Mouse (Mus musculus) cerebellum, adult 9-10 months (tissue): ENCODE data around the gene 4930402F06Rik.

Source experiments
- DNase-seq: peaks from one replicate; pipeline ENCODE4 v3.0.0; 2022

The 4930402F06Rik gene

GRCm38 (mm10) chr2:35337419-35337818 lies 59.6 kb downstream of the 4930402F06Rik start:
- no peak for DNase-seq

DNA sequence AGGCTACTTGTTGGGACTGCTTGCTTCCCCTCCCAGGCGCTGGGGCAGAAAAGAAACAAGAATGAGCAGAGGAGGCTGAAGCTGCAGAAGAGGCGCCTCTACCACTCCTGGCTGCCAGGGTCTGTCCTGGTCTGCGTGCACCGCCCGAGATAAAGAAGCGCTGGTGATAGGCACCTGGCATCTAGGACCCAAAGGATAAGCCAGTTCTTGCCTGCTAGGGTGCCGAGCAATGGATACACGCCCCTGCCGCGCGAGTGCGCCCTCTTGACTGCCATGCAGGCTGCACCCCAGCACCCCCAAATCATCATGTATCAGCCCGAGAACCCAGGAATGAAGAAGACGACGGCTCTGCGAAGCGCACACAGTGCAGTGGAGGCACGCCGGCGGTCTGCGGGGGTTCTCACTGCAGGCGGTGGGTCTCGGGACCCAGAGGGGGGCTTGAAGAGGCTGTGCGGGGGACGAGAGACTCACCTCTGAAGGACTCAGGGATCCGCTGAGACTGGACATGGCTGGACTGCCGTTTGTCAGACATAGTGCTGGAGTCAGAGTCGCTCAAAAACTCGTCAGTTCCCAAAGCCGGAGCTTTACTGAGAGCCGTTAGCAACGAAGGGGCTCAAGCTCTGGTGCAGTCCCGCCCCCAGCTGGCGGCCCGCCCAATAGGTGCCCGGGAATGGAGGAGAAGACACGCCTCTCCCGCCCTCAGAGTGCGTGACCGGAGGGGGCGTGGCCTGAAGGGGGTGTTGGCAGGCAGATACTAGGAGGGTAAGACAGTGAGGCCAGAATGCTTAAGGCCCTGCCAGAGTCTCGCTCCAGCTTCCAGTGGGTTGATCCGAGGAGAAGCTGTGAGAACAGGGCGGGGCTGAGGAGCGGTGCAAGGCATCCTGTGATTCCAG lies 60.3 kb downstream of the 4930402F06Rik start, which contains the start of gene Stom:
TSS of gene Stom (minus strand) at position 589 of the 893 bp plus-strand sequence.
- DNase-seq: peak; percentile 99

DNA sequence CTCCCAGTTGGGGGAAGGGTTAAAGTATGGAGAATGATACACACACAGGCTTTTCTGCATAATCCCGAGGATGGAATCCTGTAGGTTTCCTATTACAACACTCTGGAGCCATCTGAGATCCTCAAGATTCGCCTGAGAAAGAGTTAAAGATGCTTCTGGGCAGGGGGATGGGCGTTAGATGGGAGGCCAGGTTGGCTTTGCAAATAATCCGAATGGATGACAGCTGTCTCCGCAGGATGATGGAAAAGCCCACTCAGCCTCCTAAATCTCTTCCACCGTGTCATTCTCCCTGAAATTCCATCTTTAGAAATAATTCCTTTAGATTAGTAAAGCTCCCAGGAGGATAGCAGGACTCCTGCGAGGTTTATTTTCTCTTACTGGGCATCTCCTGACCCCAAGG lies 61.4 kb downstream of the 4930402F06Rik start:
- peak; percentile 29 for DNase-seq

DNA sequence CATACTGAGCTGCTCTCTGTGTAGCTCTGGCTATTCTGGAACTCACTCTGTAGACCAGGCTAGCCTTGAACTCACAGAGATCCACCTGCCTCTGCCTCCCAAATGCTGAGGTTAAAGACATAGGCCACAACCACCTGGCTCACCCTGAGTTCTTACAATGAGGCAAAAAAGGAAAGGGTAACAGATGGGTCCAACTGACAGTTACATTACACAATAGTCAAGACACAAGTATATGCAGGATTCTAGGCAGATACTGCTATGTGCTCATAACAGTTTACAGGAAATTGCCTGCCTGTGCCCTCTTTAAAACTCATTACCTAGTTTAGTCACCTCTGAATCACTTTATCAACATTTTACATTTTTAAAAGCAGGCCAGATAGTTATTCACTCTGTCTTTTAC lies 63.3 kb downstream of the 4930402F06Rik start:
- DNase-seq: no peak

DNA sequence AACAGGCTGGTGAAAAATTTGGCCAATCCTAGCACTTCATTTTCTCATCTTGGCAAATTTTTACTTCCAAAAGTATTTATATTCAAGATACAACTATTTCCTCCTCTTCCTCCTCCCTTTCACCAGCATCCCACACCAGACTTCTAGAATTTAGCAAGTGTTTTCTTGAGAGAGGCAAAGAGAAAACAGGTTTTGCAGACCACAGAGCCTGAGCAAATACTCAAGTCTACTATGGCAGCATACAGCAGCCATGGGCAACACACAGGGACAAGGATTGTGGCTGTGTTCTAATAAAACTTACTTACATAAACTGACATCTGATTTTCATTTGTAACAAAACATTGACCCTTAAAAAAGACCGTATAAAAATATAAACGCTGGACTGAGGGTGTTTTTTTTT lies 65.8 kb downstream of the 4930402F06Rik start:
- no peak for DNase-seq

DNA sequence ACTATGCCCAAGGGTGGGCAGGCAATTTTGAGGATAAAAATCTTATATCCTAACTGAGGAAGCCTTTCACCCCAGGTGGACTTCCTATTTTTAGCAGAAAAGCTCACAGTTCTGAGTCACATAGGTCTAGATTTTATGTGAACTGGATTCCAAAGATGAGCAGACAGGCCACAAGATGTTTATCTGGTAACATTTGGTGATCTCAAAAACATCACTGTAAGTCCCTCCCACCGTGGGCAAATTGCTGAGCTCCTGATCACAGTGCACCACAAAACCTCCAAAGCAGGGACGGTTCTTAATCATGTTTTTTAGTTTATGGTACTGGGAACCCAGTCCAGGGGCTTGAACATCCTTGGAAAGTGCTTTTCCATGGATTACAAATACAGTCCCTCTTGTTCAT lies 67.9 kb downstream of the 4930402F06Rik start:
- peak; percentile 32 for DNase-seq

DNA sequence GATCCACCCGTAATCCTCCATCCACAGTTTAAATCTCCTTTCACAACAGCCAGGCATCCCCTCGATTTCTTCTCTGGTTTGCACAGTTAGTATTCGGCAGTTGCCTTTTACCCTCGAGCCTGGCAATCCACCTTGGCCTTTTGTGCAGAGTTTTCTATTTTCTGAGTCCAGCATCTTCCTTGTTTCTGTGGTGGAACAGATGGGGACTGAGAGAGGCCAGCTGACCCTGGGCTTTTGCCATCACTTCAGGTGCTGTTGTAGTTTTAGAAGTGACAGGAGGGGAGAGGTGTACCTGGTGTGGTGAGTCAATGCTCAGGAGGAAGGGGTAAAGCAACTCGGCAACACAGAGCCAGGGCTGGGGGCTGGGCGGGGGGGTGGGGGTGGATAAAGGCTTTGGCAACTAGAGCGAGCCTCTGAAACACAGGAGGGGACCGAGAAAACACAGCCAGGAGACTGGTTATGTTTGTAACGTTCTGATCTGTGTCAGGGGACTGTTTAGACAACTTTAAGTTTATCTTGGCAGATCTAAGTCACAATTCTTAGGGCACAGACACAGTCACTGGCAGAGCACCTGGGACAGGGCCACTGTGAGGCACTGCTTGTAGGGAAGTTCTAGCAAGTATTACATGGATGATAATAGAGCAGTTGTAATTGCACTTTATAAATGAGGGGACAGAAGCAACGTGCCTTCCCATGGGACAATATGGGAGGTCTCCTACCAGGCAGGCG lies 68.7 kb downstream of the 4930402F06Rik start:
- peak; percentile 91 for DNase-seq

GRCm38 (mm10) chr2:35327583-35327982 lies 69.4 kb downstream of the 4930402F06Rik start:
- peak; percentile 27 for DNase-seq

GRCm38 (mm10) chr2:35326931-35327330 lies 70.0 kb downstream of the 4930402F06Rik start:
- DNase-seq: peak; percentile 18

- DNase-seq: no peak
Measured at GRCm38 (mm10) chr2:35325930-35326329, 71.0 kb downstream of the 4930402F06Rik start.
